Mouse (Mus musculus) neural tube, embryonic 12.5 days (tissue): ENCODE measurements around the gene Gm11492. TPM values are rescaled to one million over a fixed set of nuclear protein-coding genes. Genes with fewer than 3 reads are reported as not detected.

Experiments used
- ATAC-seq: fragments of 200-750 bp; cut with Nextera tagmentation; 2 replicates; pipeline ENCODE4 v1.8.0; 2017; ENCODE audit warnings: low read depth, mild to moderate bottlenecking, moderate TSS enrichment, moderate library complexity; ENCODE audit not compliant: low FRiP score
- H3K27ac ChIP-seq: fragments of 300-500 bp; sonication (generic); 2 replicates; pipeline ENCODE4 v1.5.1; 2016
- H3K27me3 ChIP-seq: fragments of 300-500 bp; sonication (generic); replicated peaks from 2 replicates; pipeline ENCODE4 v1.6.1; 2016; ENCODE audit warnings: mild to moderate bottlenecking
- H3K36me3 ChIP-seq: fragments of 300-500 bp; sonication (generic); 2 replicates; pipeline ENCODE4 v1.6.1; 2016; ENCODE audit warnings: mild to moderate bottlenecking
- H3K4me1 ChIP-seq: fragments of 300-500 bp; sonication (generic); 2 replicates; pipeline ENCODE4 v1.6.1; 2016
- H3K4me2 ChIP-seq: fragments of 300-500 bp; sonication (generic); replicated peaks from 2 replicates; pipeline ENCODE4 v1.6.1; 2016; ENCODE audit warnings: mild to moderate bottlenecking
- H3K4me3 ChIP-seq: fragments of 300-500 bp; sonication (generic); 2 replicates; pipeline ENCODE4 v1.5.1; 2016
- H3K9ac ChIP-seq: fragments of 300-500 bp; sonication (generic); 2 replicates; pipeline ENCODE4 v1.6.1; 2016; ENCODE audit warnings: mild to moderate bottlenecking
- H3K9me3 ChIP-seq: fragments of 300-500 bp; sonication (generic); 2 replicates; pipeline ENCODE4 v1.6.1; 2016; ENCODE audit warnings: mild to moderate bottlenecking
- WGBS: fragments of 180-500 bp; shearing (Covaris S2); methylation state at CpG from one replicate; pipeline ENCODE4 v1.1.7; 2016; 5-methylcytosine and 5-hydroxymethylcytosine counted together
- polyA plus RNA-seq: library from polyadenylated mRNA; unstranded; fragments of >200 nt; fragmentation: Nextera tagmentation; extraction: Ambion mirVana; gene quantifications from 2 replicates; pipeline ENCODE4 v1.2.1, GENCODE M21; 2016

Gene Gm11492
- polyA plus RNA-seq, 1 experiment from 2014 or later = not detected

DNA sequence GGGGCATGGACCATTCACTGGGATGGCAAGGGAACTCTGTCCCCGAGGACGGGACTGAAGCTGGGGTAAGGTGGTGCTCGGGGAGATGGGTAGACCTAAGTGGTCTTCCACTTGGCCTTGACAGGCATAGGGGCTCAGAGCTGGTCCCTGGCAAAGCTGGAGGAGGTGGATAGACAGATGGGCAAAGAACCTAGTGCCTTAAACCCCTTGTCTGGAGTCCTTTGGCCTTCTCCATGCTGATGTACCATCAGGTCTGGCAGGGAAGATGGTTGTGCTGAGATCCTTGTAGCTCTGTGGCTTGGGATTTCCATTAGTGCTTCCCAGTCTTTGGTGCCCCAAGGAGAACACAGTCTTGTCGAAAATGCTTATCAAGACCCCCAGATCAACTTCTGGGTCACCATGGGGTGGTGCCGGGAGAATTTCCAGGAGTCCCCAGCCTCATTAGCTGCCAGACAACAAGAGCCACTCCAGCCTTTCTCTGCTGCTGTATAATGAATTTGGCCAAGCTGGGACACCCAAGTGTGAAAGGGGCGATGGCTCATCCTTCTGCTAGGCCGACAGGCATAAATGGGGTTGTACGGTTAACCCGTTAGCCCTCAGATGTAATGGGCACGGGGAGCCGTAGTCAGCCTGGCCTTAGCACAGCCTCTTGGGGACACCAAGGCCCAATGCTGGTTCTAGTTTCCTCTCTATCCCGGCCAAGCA lies 14.9 kb downstream of the Gm11492 start:
- H3K27me3 ChIP-seq = 0 out of 2 replicates have a peak, but pooled peaks cover 7% of the 10 kb centered on the region
- H3K36me3 ChIP-seq = no peaks in the 10 kb centered on the region
- H3K27ac ChIP-seq = no peak overlapping the region
- no peak overlapping the region for H3K9ac ChIP-seq
- no peak overlapping the region for H3K4me2 ChIP-seq
- no peak for ATAC-seq
- peaks cover 15% of the 10 kb centered on the region for H3K4me1 ChIP-seq
- H3K9me3 ChIP-seq = no peaks in the 10 kb centered on the region
- no peak overlapping the region for H3K4me3 ChIP-seq
- WGBS = 85% methylated on average over 12 of the region's 12 CpGs

DNA sequence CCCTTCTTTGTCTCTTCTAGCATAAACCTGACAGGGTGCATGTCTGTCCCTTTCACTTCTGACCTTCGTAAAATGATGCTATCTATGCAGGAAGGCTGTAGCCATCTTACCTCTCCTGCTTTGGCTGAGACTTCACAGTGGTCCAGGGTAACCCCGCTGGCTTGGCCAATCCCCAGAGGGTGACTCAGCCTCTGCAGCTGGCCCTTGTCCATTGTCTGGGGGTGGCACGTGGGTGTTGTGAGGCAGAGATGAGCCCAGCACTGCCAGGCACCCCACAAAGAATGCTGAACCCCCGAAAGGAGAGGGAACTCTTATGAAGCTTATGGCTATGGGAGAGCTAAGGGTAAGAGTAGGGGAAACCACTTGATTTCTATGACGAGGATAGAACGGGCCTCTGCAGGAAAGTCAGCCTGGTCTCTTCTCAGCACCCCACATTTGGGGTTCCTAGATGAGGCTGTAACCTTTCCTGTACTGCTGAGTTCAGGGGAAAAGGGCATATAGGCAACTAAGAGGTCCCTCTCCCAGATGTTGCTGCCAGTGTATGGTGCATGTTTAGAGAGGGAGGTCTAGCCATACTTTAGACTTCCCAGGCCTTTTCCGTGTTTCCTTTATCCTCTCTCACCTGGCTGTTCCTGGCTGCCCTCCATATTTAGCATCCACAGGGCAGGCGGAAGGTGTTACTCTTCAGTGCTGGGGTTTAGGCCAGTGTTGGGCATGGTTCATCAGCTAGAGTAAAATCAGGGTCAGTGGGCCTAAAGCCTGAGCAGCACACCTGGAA lies 15.7 kb downstream of the Gm11492 start:
- peaks cover 15% of the 10 kb centered on the region for H3K4me1 ChIP-seq
- H3K27me3 ChIP-seq = 0 out of 2 replicates have a peak, but pooled peaks cover 5% of the 10 kb centered on the region
- no peak overlapping the region for H3K4me2 ChIP-seq
- H3K4me3 ChIP-seq = no peak overlapping the region
- H3K27ac ChIP-seq = no peak overlapping the region
- no peaks in the 10 kb centered on the region for H3K9me3 ChIP-seq
- ATAC-seq = no peak
- WGBS = 81% methylated on average over 8 of the region's 8 CpGs
- no peak overlapping the region for H3K9ac ChIP-seq
- no peaks in the 10 kb centered on the region for H3K36me3 ChIP-seq

DNA sequence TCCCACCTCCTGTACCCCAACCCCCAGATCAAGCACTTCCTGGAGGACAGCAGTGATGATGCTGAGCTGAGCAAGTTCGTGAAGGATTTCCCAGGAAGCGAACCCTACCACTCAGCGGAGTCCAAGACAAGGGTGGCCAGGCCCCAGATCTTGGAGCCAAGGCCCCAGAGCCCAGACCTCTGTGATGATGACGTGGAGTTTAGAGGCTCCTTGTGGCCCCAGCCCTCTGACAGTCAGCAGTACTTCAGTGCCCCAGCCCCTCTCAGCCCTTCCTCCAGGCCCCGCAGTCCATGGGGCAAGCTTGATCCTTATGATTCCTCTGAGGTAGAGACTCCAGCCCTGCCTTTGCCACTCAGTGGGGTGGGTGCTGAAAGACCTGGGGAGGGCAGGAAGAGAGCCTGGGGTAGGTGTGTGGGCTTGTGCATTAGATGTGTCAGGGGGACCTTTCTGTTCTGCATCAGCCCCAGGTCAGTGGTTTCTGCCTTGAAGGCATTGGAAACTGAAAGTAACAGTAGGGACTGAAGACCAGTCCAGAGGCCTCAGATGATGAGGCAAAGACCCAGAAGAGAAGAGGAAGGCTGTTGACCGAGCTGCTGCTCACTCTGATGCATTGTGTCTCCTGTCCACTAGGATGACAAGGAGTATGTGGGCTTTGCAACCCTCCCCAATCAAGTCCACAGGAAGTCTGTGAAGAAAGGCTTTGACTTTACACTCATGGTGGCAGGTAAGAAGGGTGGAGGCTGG lies 17.0 kb downstream of the Gm11492 start:
- Histone ChIP-seq H3K4me1 (peaks cover 4% of the 10 kb centered on the region), H3K27ac (no peak overlapping the region), H3K4me2 (no peak overlapping the region), H3K27me3 (0 out of 2 replicates have a peak, but pooled peaks cover 4% of the 10 kb centered on the region), H3K36me3 (no peaks in the 10 kb centered on the region), H3K9me3 (no peaks in the 10 kb centered on the region), H3K4me3 (no peak overlapping the region), H3K9ac (no peak overlapping the region)
- ATAC-seq = no peak
- 82% methylated on average over 6 of the region's 6 CpGs for WGBS

DNA sequence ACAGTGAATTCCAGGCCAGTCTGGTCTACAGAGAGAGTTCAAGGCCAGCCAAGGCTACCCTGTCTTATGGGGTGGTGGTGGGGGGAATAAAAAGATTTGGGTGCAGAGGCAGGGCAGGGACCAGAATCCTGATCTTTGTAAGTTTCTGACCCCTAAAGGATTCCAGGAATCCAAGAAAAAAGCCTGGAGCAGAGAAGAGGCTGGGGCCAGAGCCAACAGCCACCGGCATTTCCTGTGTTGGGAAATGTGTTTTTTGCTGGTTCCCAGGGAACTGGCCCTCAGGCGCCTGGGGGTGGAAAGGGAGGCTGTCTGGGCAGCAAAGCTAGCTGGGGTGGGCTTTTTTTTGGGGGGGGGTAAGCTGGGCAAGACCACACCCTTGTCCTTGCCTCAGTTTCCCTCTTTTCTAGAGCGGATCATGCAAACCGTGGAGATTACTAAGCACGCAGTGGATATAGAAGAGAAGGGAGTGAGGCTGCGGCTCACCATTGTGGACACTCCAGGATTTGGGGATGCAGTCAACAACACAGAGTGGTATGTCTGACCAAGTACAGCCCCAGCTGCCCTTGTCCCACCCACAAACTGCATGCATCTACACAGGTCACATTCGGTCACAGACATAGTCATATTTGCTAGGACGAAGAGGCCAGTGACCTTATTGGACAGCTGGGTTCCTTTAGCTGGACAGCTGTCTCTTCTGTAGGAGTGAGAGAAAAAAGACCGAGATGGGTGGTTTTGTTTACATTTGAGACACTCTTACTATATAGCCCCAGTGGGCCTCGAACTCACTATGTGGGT lies 18.5 kb downstream of the Gm11492 start:
- H3K9me3 ChIP-seq = no peaks in the 10 kb centered on the region
- H3K9ac ChIP-seq = no peak overlapping the region
- H3K27ac ChIP-seq = no peak overlapping the region
- WGBS = 91% methylated on average over 10 of the region's 10 CpGs
- no peak overlapping the region for H3K4me3 ChIP-seq
- H3K4me2 ChIP-seq = no peak overlapping the region
- H3K4me1 ChIP-seq = peaks cover 10% of the 10 kb centered on the region; the same call in 1 of the 2 replicates
- no peaks in the 10 kb centered on the region for H3K36me3 ChIP-seq
- H3K27me3 ChIP-seq = peaks cover 4% of the 10 kb centered on the region; the same call in 1 of the 2 replicates
- ATAC-seq = no peak

DNA sequence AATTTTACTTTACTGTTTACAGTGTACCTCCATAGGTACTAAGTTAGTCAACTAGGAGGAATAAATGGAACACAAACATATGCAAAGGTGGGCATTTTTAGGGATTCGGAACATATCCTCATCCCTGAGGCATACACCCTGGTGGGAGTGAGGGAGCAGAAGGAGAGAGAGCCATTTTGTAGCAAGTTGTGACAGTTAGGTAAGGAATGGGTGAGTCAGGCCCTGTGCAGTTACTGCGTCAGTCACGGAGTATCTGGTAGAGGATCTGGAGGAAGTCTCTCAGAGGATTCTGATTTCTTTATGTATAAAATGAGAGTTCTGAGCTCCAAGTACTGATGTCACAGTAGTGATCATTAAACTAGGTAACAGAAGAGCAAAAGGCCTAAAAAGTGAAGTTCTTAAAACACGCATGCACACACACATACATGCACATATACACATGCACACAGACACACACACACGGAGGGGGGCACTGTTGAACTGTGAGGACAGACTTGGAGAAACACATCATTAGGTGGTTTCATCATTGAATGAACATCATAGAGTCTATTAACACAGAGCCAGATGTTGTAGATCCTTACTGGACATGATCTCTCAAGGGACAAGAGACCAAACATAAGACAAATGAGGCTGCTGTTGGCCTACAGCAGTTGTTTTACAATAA lies 20.9 kb downstream of the Gm11492 start:
- WGBS = 88% methylated on average over 5 of the region's 5 CpGs
- Histone ChIP-seq H3K27ac (no peak overlapping the region), H3K9ac (no peak overlapping the region), H3K4me1 (peaks cover 21% of the 10 kb centered on the region), H3K36me3 (no peaks in the 10 kb centered on the region), H3K27me3 (peaks cover 3% of the 10 kb centered on the region; the same call in 1 of the 2 replicates), H3K4me3 (no peak overlapping the region), H3K4me2 (no peak overlapping the region), H3K9me3 (no peaks in the 10 kb centered on the region)
- no peak for ATAC-seq

DNA sequence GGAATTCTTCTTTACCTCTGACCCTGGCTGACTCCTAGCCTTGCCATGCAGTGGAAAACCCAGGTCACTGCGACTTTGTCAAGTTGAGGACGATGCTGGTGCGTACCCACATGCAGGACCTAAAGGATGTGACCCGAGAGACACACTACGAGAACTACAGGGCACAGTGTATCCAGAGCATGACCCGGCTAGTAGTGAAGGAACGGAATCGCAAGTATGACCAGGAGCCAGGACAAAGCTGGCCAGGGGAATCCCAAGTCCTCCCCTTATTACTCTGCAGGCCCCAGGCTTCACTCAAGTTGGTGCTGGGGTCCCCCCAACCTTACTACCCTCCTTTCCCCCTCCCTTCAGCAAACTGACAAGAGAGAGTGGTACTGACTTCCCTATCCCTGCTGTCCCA lies 23.2 kb downstream of the Gm11492 start:
- no peak overlapping the region for H3K4me3 ChIP-seq
- ATAC-seq = no peak
- no peaks in the 10 kb centered on the region for H3K9me3 ChIP-seq
- no peak overlapping the region for H3K9ac ChIP-seq
- peaks cover 6% of the 10 kb centered on the region; the same call in 1 of the 2 replicates for H3K36me3 ChIP-seq
- 91% methylated on average over 8 of the region's 8 CpGs for WGBS
- no peak overlapping the region for H3K27ac ChIP-seq
- peaks cover 41% of the 10 kb centered on the region for H3K4me1 ChIP-seq
- no peaks in the 10 kb centered on the region; the same call in 1 of the 2 replicates for H3K27me3 ChIP-seq
- H3K4me2 ChIP-seq = peak overlapping the region; percentile 82; the same call in 1 of the 2 replicates

- peak overlapping the region; percentile 82 for H3K4me2 ChIP-seq
- H3K4me1 ChIP-seq = peaks cover 48% of the 10 kb centered on the region
- H3K27ac ChIP-seq = peak overlapping the region; percentile 74; the same call in 1 of the 2 replicates
- H3K36me3 ChIP-seq = peaks cover 6% of the 10 kb centered on the region; the same call in 1 of the 2 replicates
- no peaks in the 10 kb centered on the region for H3K9me3 ChIP-seq
- H3K27me3 ChIP-seq = no peaks in the 10 kb centered on the region; the same call in 1 of the 2 replicates
- no peak for ATAC-seq
- peak overlapping the region; percentile 67 for H3K4me3 ChIP-seq
- WGBS = 3% methylated on average over 25 of the region's 25 CpGs
- H3K9ac ChIP-seq = peak overlapping the region; percentile 79
Observed at GRCm38 (mm10) chr11:87590841-87591525, 24.5 kb downstream of the Gm11492 start.

- Histone ChIP-seq H3K36me3 (peaks cover 6% of the 10 kb centered on the region; the same call in 1 of the 2 replicates), H3K9me3 (no peaks in the 10 kb centered on the region), H3K27me3 (no peaks in the 10 kb centered on the region; the same call in 1 of the 2 replicates), H3K4me1 (peaks cover 56% of the 10 kb centered on the region), H3K4me2 (peak within 1 kb of the TSS; percentile 82), H3K27ac (peak within 1 kb of the TSS; percentile 74), H3K9ac (peak within 1 kb of the TSS; percentile 79), H3K4me3 (peak within 1 kb of the TSS; percentile 82)
- peak; percentile 98 for ATAC-seq
- under 1% methylated on average over 61 of the region's 61 CpGs for WGBS
Observed at GRCm38 (mm10) chr11:87591526-87592353, 25.3 kb downstream of the Gm11492 start, which contains the start of gene Mtmr4. Gene Mtmr4, plus strand, starts transcription at chr11:87592162.

- ATAC-seq = peak; percentile 42
Observed at GRCm38 (mm10) chr11:87592354-87592695, 25.9 kb downstream of the Gm11492 start.

More at GRCm38 (mm10) chr11:87592354-87592695, 25.9 kb downstream of the Gm11492 start:
- peaks cover 11% of the 10 kb centered on the region for H3K36me3 ChIP-seq
- H3K4me3 ChIP-seq = peak overlapping the region; percentile 82
- H3K9me3 ChIP-seq = no peaks in the 10 kb centered on the region
- H3K27me3 ChIP-seq = no peaks in the 10 kb centered on the region; the same call in 1 of the 2 replicates
- peaks cover 62% of the 10 kb centered on the region for H3K4me1 ChIP-seq
- H3K4me2 ChIP-seq = peak overlapping the region; percentile 82
- under 1% methylated on average over 15 of the region's 15 CpGs for WGBS
- peak overlapping the region; percentile 64 for H3K27ac ChIP-seq
- H3K9ac ChIP-seq = peak overlapping the region; percentile 73
